In the genomic region with DNA sequence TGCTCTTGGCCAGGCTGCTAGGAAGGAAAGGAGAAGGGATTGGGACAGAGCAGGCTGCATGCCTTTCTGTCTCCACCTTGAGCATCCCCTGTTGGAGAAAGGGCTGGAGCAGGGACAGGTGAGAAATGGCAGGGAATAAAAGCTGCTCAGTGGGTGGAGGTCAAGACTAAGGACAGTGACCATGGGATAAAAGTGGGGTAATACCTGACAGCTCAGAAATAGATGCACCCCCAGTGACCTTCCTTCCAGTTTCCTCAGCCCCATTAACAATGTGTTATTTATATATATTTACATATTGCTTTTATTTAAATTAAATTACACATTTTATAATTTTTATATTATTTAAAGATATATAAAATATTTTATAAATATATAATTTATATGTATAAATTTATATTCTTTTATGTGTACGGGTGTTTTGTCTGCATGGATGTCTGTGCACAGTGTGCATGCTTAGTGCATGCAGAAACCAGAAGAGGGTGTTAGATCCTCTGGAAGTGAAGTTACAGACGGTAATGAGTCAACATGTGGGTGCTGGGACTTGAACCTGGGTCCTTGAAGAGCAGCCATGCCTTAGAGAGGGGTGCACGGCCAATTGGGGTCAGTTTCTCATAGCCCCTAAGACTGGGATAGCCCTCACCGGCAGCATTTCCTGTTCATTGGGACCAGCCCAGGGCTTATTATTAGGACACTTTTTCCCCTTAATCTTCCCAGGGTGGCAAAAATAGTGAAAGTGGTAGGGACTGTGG, we compare ENCODE assay signal across 25 mouse cellular contexts. TPM values are rescaled to one million over a fixed set of nuclear protein-coding genes. Genes with fewer than 3 reads are reported as not detected.
DNase-seq lines count a peak whose midpoint lies in the region; ATAC-seq and TF ChIP-seq lines count a peak whose summit lies in the region.
"Had no signal": no experiment of that assay in that cellular context is flagged by ENCODE, and none has a peak within 500 bp of the region (broad histone marks: within the 10 kb centered on the region; RNA-seq: fewer than 3 reads in every experiment).

No protein-coding gene starts in this region.

- no peak for DNase-seq in heart, adult 2 months
- DNase-seq in heart, postnatal 14 days = no peak
- DNase-seq in heart, postnatal 0 days (ENCODE audit: low spot score) = no peak
- no peak for DNase-seq in heart, postnatal 36 days
- DNase-seq in lung, postnatal 0 days (ENCODE audit: low spot score) = no peak
- no peak for DNase-seq in lung, adult 18-20 months
- DNase-seq: adrenal gland, adult 2 months; adrenal gland, postnatal 14 days; B cell, adult 2 months; cerebellum, adult 11-12 months; cerebellum, adult 8-10 months; cerebellum, postnatal 10 days; cerebellum, postnatal 36 days; gastrocnemius, postnatal 25 days; heart, adult 18-20 months had no signal

- TF ChIP-seq CTCF in heart, adult 2 months (IDR thresholded peaks at IDR 0.05) = no peak
- no peak for TF ChIP-seq CTCF in heart, postnatal 0 days (IDR thresholded peaks at IDR 0.05; ENCODE audit: low read depth)
- TF ChIP-seq CTCF in lung, postnatal 0 days (IDR thresholded peaks at IDR 0.05) = no peak

- H3K4me3 ChIP-seq in heart, adult 2 months = no peak overlapping the region
- no peak overlapping the region for H3K4me3 ChIP-seq in heart, postnatal 0 days (ENCODE audit: low read depth, low read length)
- no peak overlapping the region for H3K4me3 ChIP-seq in lung, postnatal 0 days (ENCODE audit: low read depth, low read length)
- no peak overlapping the region for H3K4me3 ChIP-seq in brown adipose tissue, adult 24 weeks (ENCODE audit: insufficient read depth, low read depth, low read length)
- H3K4me3 ChIP-seq: forebrain, embryonic 10.5 days; forebrain, embryonic 13.5 days; heart, embryonic 12.5 days; heart, embryonic 15.5 days; hindbrain, embryonic 12.5 days; hindbrain, embryonic 15.5 days had no signal

- no peak overlapping the region for H3K4me2 ChIP-seq in heart, postnatal 0 days (ENCODE audit: low read depth, low read length)
- no peak overlapping the region for H3K4me2 ChIP-seq in lung, postnatal 0 days (replicated peaks; ENCODE audit: low read depth, low read length)
- H3K4me2 ChIP-seq: forebrain, embryonic 13.5 days; heart, embryonic 12.5 days; heart, embryonic 15.5 days; hindbrain, embryonic 12.5 days; hindbrain, embryonic 15.5 days had no signal

- H3K9ac ChIP-seq in heart, adult 2 months (ENCODE audit: low read depth, low read length) = no peak overlapping the region
- no peak overlapping the region for H3K9ac ChIP-seq in heart, postnatal 0 days (replicated peaks; ENCODE audit: low read depth, low read length)
- no peak overlapping the region for H3K9ac ChIP-seq in lung, postnatal 0 days (replicated peaks; ENCODE audit: low read depth)
- H3K9ac ChIP-seq: forebrain, embryonic 13.5 days; heart, embryonic 12.5 days; heart, embryonic 15.5 days; hindbrain, embryonic 12.5 days; hindbrain, embryonic 15.5 days had no signal

- H3K9me3 ChIP-seq in heart, postnatal 0 days (replicated peaks; ENCODE audit: control insufficient read depth, low read length) = no peaks in the 10 kb centered on the region
- H3K9me3 ChIP-seq in lung, postnatal 0 days (ENCODE audit: low read length) = no peaks in the 10 kb centered on the region
- H3K9me3 ChIP-seq: forebrain, embryonic 10.5 days; forebrain, embryonic 13.5 days; heart, embryonic 12.5 days; heart, embryonic 15.5 days; hindbrain, embryonic 12.5 days; hindbrain, embryonic 15.5 days had no signal

- intact Hi-C loops in heart, adult 2 months (cut with DNase I) = no loop called here
- intact Hi-C loops in heart, postnatal 14 days (cut with DNase I) = no loop called here
- intact Hi-C loops in heart, postnatal 36 days (cut with DNase I) = no loop called here

- peaks cover 48% of the 10 kb centered on the region for H3K4me1 ChIP-seq in heart, adult 2 months (ENCODE audit: control insufficient read depth, insufficient read depth, low read length)
- peaks cover 41% of the 10 kb centered on the region for H3K4me1 ChIP-seq in heart, postnatal 0 days (ENCODE audit: control insufficient read depth, insufficient read depth)
- no peaks in the 10 kb centered on the region for H3K4me1 ChIP-seq in lung, postnatal 0 days (ENCODE audit: insufficient read depth, low read depth, low read length)
- peaks cover 46% of the 10 kb centered on the region for H3K4me1 ChIP-seq in brown adipose tissue, adult 24 weeks (ENCODE audit: control insufficient read depth, insufficient read depth, insufficient read length, low read length)
- H3K4me1 ChIP-seq: forebrain, embryonic 13.5 days had no signal

- H3K27ac ChIP-seq in heart, adult 2 months = peak overlapping the region; percentile 88
- H3K27ac ChIP-seq in heart, postnatal 0 days (ENCODE audit: low read depth) = peak overlapping the region; percentile 39; the same call in 1 of the 2 replicates
- H3K27ac ChIP-seq in lung, postnatal 0 days (ENCODE audit: low read length) = peak overlapping the region; percentile 47; the same call in 1 of the 2 replicates
- peak overlapping the region; percentile 95 for H3K27ac ChIP-seq in brown adipose tissue, adult 24 weeks (replicated peaks; ENCODE audit: low read depth, low read length)
- H3K27ac ChIP-seq: forebrain, embryonic 10.5 days; forebrain, embryonic 13.5 days; heart, embryonic 15.5 days; hindbrain, embryonic 12.5 days; hindbrain, embryonic 15.5 days had no signal

- 77% methylated on average over 4 of the region's 4 CpGs for WGBS in heart, adult 2 months
- 90% methylated on average over 4 of the region's 4 CpGs for WGBS in heart, postnatal 0 days
- WGBS in lung, postnatal 0 days = 82% methylated on average over 4 of the region's 4 CpGs

- H3K27me3 ChIP-seq in heart, adult 2 months (ENCODE audit: control insufficient read depth, insufficient read depth, low read length) = no peaks in the 10 kb centered on the region
- H3K27me3 ChIP-seq in heart, postnatal 0 days (ENCODE audit: control insufficient read depth, insufficient read depth, low read length) = no peaks in the 10 kb centered on the region
- no peaks in the 10 kb centered on the region for H3K27me3 ChIP-seq in lung, postnatal 0 days (replicated peaks; ENCODE audit: insufficient read depth, low read length)
- H3K27me3 ChIP-seq: forebrain, embryonic 13.5 days; heart, embryonic 12.5 days; heart, embryonic 15.5 days; hindbrain, embryonic 12.5 days; hindbrain, embryonic 15.5 days had no signal

- TF ChIP-seq POLR2A in heart, adult 2 months (IDR thresholded peaks at IDR 0.05; ENCODE audit: insufficient read depth, low read depth, low read length) = no peak

- H3K36me3 ChIP-seq in heart, adult 2 months (ENCODE audit: control insufficient read depth, insufficient read depth, low read length) = peaks cover 14% of the 10 kb centered on the region
- H3K36me3 ChIP-seq in heart, postnatal 0 days (replicated peaks; ENCODE audit: control insufficient read depth, insufficient read depth, low read length) = peaks cover 6% of the 10 kb centered on the region; the same call in 1 of the 2 replicates
- H3K36me3 ChIP-seq in lung, postnatal 0 days (ENCODE audit: insufficient read depth, low read length) = no peaks in the 10 kb centered on the region
- H3K36me3 ChIP-seq: heart, embryonic 12.5 days; heart, embryonic 15.5 days had no signal

- no peak for TF ChIP-seq EP300 in heart, adult 2 months (IDR thresholded peaks at IDR 0.05; ENCODE audit: insufficient read depth, low read depth, low read length)
- TF ChIP-seq EP300 in heart, postnatal 0 days (IDR thresholded peaks at IDR 0.05; ENCODE audit: low read depth) = no peak
- no peak for TF ChIP-seq EP300 in lung, postnatal 0 days (IDR thresholded peaks at IDR 0.05)

- no peak for ATAC-seq in heart, postnatal 0 days (ENCODE audit: insufficient read depth, low read depth)
- ATAC-seq in lung, postnatal 0 days = no peak
- ATAC-seq: forebrain, embryonic 13.5 days; forebrain, embryonic 16.5 days; intestine, postnatal 0 days had no signal

- H3K79me2 ChIP-seq in heart, adult 2 months (replicated peaks; ENCODE audit: control insufficient read depth, insufficient read depth, low read length) = no peaks in the 10 kb centered on the region

RNA-seq across cellular contexts. Expression of a gene that starts 23.5 kb away (rescaled TPM):
- total RNA-seq in heart, adult 2 months (2021) = 10 to 100 TPM; 26.7 to 31.1 TPM
- 29.0 and 31.3 TPM in 2 replicates for polyA plus RNA-seq in heart, adult 2 months (2012; rRNA removed)
- total RNA-seq in heart, postnatal 14 days (2021) = 10 to 100 TPM; 38.9 to 43.7 TPM
- 12.4 and 16.8 TPM in 2 replicates for total RNA-seq in heart, postnatal 0 days (2014; rRNA removed; ENCODE audit: low replicate concordance)
- 0.63 and 1.2 TPM in 2 replicates for polyA plus RNA-seq in heart, postnatal 0 days (2015; fragmentation: Nextera tagmentation; extraction: Ambion mirVana)
- 10 to 100 TPM; 20.0 to 20.8 TPM for total RNA-seq in heart, postnatal 36 days (2021)
- polyA plus RNA-seq in lung, postnatal 0 days (2015; fragmentation: Nextera tagmentation; extraction: Ambion mirVana) = 6.2 and 8.4 TPM in 2 replicates
- polyA plus RNA-seq in brown adipose tissue, adult 24 weeks (2012; ENCODE audit: insufficient read depth, insufficient read length, missing spikeins) = 2.8 and 6.0 TPM in 2 replicates
- total RNA-seq: MEL had no signal

RNA-seq across cellular contexts. Expression of a gene that starts 42.8 kb away (rescaled TPM):
- under 1 TPM in 1 of 2 experiments, not detected in 1; 0.29 TPM for total RNA-seq in heart, adult 2 months (2021)
- polyA plus RNA-seq in heart, adult 2 months (2012; rRNA removed) = 0.06 and 0.29 TPM in 2 replicates
- under 1 TPM; 0.17 to 0.63 TPM for total RNA-seq in heart, postnatal 14 days (2021)
- total RNA-seq in heart, postnatal 0 days (2014; rRNA removed; ENCODE audit: low replicate concordance) = 1.1 and 2.3 TPM in 2 replicates
- polyA plus RNA-seq in heart, postnatal 0 days (2015; fragmentation: Nextera tagmentation; extraction: Ambion mirVana) = 0.90 and 1.3 TPM in 2 replicates
- under 1 TPM; 0.16 to 0.22 TPM for total RNA-seq in heart, postnatal 36 days (2021)
- 1.2 and 1.3 TPM in 2 replicates for polyA plus RNA-seq in lung, postnatal 0 days (2015; fragmentation: Nextera tagmentation; extraction: Ambion mirVana)
- not detected in 2 replicates for polyA plus RNA-seq in brown adipose tissue, adult 24 weeks (2012; ENCODE audit: insufficient read depth, insufficient read length, missing spikeins)
- total RNA-seq: heart, adult 18-20 months; MEL had no signal
- polyA plus RNA-seq: forebrain, embryonic 10.5 days; heart, embryonic 12.5 days had no signal

RNA-seq across cellular contexts. Expression of a gene that starts 52.6 kb away (rescaled TPM):
- 10 to 100 TPM; 75.2 to 83.2 TPM for total RNA-seq in heart, adult 2 months (2021)
- 139 and 142 TPM in 2 replicates for polyA plus RNA-seq in heart, adult 2 months (2012; rRNA removed)
- 10 to 100 TPM; 70.7 to 73.5 TPM for total RNA-seq in heart, postnatal 14 days (2021)
- 94.9 and 132 TPM in 2 replicates for total RNA-seq in heart, postnatal 0 days (2014; rRNA removed; ENCODE audit: low replicate concordance)
- 139 TPM in 2 replicates for polyA plus RNA-seq in heart, postnatal 0 days (2015; fragmentation: Nextera tagmentation; extraction: Ambion mirVana)
- total RNA-seq in heart, postnatal 36 days (2021) = 10 to 100 TPM; 78.9 to 82.4 TPM
- 120 and 121 TPM in 2 replicates for polyA plus RNA-seq in lung, postnatal 0 days (2015; fragmentation: Nextera tagmentation; extraction: Ambion mirVana)
- polyA plus RNA-seq in brown adipose tissue, adult 24 weeks (2012; ENCODE audit: insufficient read depth, insufficient read length, missing spikeins) = 67.3 and 71.9 TPM in 2 replicates

Comparison
In these comparisons a context has a peak if more than half of its experiments do, and no peak if none do; other contexts are left out.
1. H3K27ac ChIP-seq: peak in every context shown above with its lines; median percentile 95 in brown adipose tissue, adult 24 weeks; 88 in heart, adult 2 months; 47 in lung, postnatal 0 days; 39 in heart, postnatal 0 days.